Mouse (Mus musculus) liver, adult 2 months (tissue): ENCODE results near the gene Egfr.

Experiments
- CTCF ChIP-seq: fragments of 200-500 bp; IDR thresholded peaks from 2 replicates; pipeline ENCODE4 v1.5.1; 2011; ENCODE audit warnings: low read depth, low read length, control low read depth
- POLR2A ChIP-seq: fragments of 200-500 bp; IDR thresholded peaks from 2 replicates; pipeline ENCODE4 v1.6.1; 2011; ENCODE audit warnings: low read length, control low read depth; ENCODE audit not compliant: insufficient read depth; ENCODE audit errors: extremely low read depth

- TF ChIP-seq POLR2A (no peak), CTCF (no peak)
These were observed 148.2 kb downstream of the Egfr start for GRCm38 (mm10) chr11:16900182-16900581.
